Mouse (Mus musculus) CH12.LX (cell line): ENCODE results near the gene Tnfsf8. TPM values are rescaled to one million over a fixed set of nuclear protein-coding genes. Genes with fewer than 3 reads are reported as not detected.

Experiments used
- DNase-seq: peaks from one replicate; pipeline ENCODE4 v3.0.0-alpha.2; 2013; ENCODE audit errors: extremely low read depth
- H3K27ac ChIP-seq: 2 replicates; pipeline ENCODE4 v1.5.1; 2012; ENCODE audit warnings: low read depth, mild to moderate bottlenecking, control low read depth, moderate library complexity; ENCODE audit not compliant: insufficient read depth
- H3K27me3 ChIP-seq: replicated peaks from 2 replicates; pipeline ENCODE3; 2012; ENCODE audit warnings: inconsistent platforms
- H3K36me3 ChIP-seq, 2 experiments: replicated peaks in 1 of 2; 2 replicates each; pipeline versions ENCODE3 to v1.6.1; 2012; ENCODE audit warnings: inconsistent platforms in 1 of 2, low read length in 1 of 2, mild to moderate bottlenecking in 1 of 2, mixed read lengths in 1 of 2, moderate library complexity in 1 of 2; ENCODE audit not compliant: control insufficient read depth in 1 of 2, insufficient read depth in 1 of 2
- H3K4me1 ChIP-seq, 2 experiments: 2 replicates each; pipeline ENCODE4 v1.6.1; 2012; ENCODE audit warnings: inconsistent platforms in 1 of 2, moderate library complexity in 1 of 2; ENCODE audit not compliant: insufficient read depth in 2 of 2, control insufficient read depth in 1 of 2
- H3K4me2 ChIP-seq: 2 replicates; pipeline ENCODE4 v1.6.1; 2012; ENCODE audit warnings: low read depth, mild to moderate bottlenecking, control low read depth; ENCODE audit not compliant: poor library complexity, insufficient read depth, severe bottlenecking
- H3K4me3 ChIP-seq, 3 experiments: fragments of 150-350 bp in 1 of 3; sonication (generic) in 1 of 3; replicated peaks in 1 of 3; 2 replicates each; pipeline versions ENCODE3 to v1.5.1; 2011 to 2012; ENCODE audit warnings: low read depth in 2 of 3, low read length in 2 of 3, mild to moderate bottlenecking in 2 of 3, moderate library complexity in 2 of 3, control low read depth in 1 of 3, improper control_type of control experiment in 1 of 3, inconsistent platforms in 1 of 3, mixed read lengths in 1 of 3; ENCODE audit not compliant: poor library complexity in 1 of 3
- H3K79me2 ChIP-seq: replicated peaks from 2 replicates; pipeline ENCODE4 v1.6.1; 2012; ENCODE audit warnings: mild to moderate bottlenecking, moderate library complexity; ENCODE audit not compliant: control insufficient read depth, poor library complexity, insufficient read depth, severe bottlenecking; ENCODE audit errors: extremely low read depth
- H3K9ac ChIP-seq: 2 replicates; pipeline ENCODE4 v1.6.1; 2012; ENCODE audit warnings: low read depth, mild to moderate bottlenecking, control low read depth, moderate library complexity; ENCODE audit not compliant: insufficient read depth
- H3K9me3 ChIP-seq: replicated peaks from 2 replicates; pipeline ENCODE3; 2012; ENCODE audit warnings: low read length, inconsistent platforms, mixed read lengths
- BHLHE40 ChIP-seq: IDR thresholded peaks from 2 replicates; pipeline ENCODE4 v1.6.1; 2011; ENCODE audit warnings: mild to moderate bottlenecking, low read depth, low read length, improper control_type of control experiment
- CHD1 ChIP-seq: IDR thresholded peaks from 2 replicates; pipeline ENCODE4 v1.6.1; 2012; ENCODE audit warnings: low read depth, low read length, improper control_type of control experiment, inconsistent platforms
- CHD2 ChIP-seq: IDR thresholded peaks from 2 replicates; pipeline ENCODE4 v1.6.1; 2011; ENCODE audit warnings: low read length, improper control_type of control experiment
- CTCF ChIP-seq, 2 experiments: IDR thresholded peaks in 1 of 2; conservative IDR thresholded peaks in 1 of 2; 2 replicates each; pipeline ENCODE4 v1.5.1; 2011 to 2012; ENCODE audit warnings: low read depth in 2 of 2, low read length in 2 of 2, improper control_type of control experiment in 1 of 2, inconsistent platforms in 1 of 2, mild to moderate bottlenecking in 1 of 2, moderate library complexity in 1 of 2
- E2F4 ChIP-seq: IDR thresholded peaks from 2 replicates; pipeline ENCODE4 v1.6.1; 2011; ENCODE audit warnings: low read depth, low read length, improper control_type of control experiment; ENCODE audit not compliant: insufficient replicate concordance
- ELF1 ChIP-seq: IDR thresholded peaks from 2 replicates; pipeline ENCODE4 v1.6.1; 2014; ENCODE audit warnings: low read depth, mild to moderate bottlenecking, inconsistent platforms, low read length, improper control_type of control experiment
- ETS1 ChIP-seq: conservative IDR thresholded peaks from 2 replicates; pipeline ENCODE4 v1.6.1; 2012; ENCODE audit warnings: low read depth, mild to moderate bottlenecking, inconsistent platforms, low read length, improper control_type of control experiment, moderate library complexity
- GABPA ChIP-seq: IDR thresholded peaks from 2 replicates; pipeline ENCODE4 v1.6.1; 2012; ENCODE audit warnings: low read depth, low read length, improper control_type of control experiment, inconsistent platforms; ENCODE audit not compliant: insufficient replicate concordance
- HCFC1 ChIP-seq: IDR thresholded peaks from 2 replicates; pipeline ENCODE4 v1.6.1; 2012; ENCODE audit warnings: low read depth, mild to moderate bottlenecking, inconsistent platforms, low read length, improper control_type of control experiment
- JUN ChIP-seq: IDR thresholded peaks from 2 replicates; pipeline ENCODE4 v1.6.1; 2011; ENCODE audit warnings: low read depth, mild to moderate bottlenecking, low read length, improper control_type of control experiment, moderate library complexity; ENCODE audit not compliant: insufficient read depth
- JUND ChIP-seq: conservative IDR thresholded peaks from 2 replicates; pipeline ENCODE4 v1.6.1; 2011; ENCODE audit warnings: low read depth, low read length, improper control_type of control experiment
- KAT2A ChIP-seq: IDR thresholded peaks from 2 replicates; pipeline ENCODE4 v1.6.1; 2012; ENCODE audit warnings: low read length, improper control_type of control experiment, inconsistent platforms; ENCODE audit not compliant: insufficient replicate concordance
- MAFK ChIP-seq: IDR thresholded peaks from 2 replicates; pipeline ENCODE4 v1.6.1; 2011; ENCODE audit warnings: low read length, improper control_type of control experiment; ENCODE audit not compliant: insufficient replicate concordance
- MAX ChIP-seq: IDR thresholded peaks from 2 replicates; pipeline ENCODE4 v1.6.1; 2011; ENCODE audit warnings: low read length, improper control_type of control experiment
- MAZ ChIP-seq: IDR thresholded peaks from 2 replicates; pipeline ENCODE4 v1.6.1; 2012; ENCODE audit warnings: low read depth, mild to moderate bottlenecking, inconsistent platforms, low read length, improper control_type of control experiment, moderate library complexity
- MEF2A ChIP-seq: IDR thresholded peaks from 2 replicates; pipeline ENCODE4 v1.6.1; 2014; ENCODE audit warnings: low read depth, mild to moderate bottlenecking, inconsistent platforms, low read length, improper control_type of control experiment, borderline replicate concordance
- MXI1 ChIP-seq: IDR thresholded peaks from 2 replicates; pipeline ENCODE4 v1.6.1; 2011; ENCODE audit warnings: mild to moderate bottlenecking, low read depth, low read length, improper control_type of control experiment
- MYC ChIP-seq: IDR thresholded peaks from 2 replicates; pipeline ENCODE4 v1.6.1; 2011; ENCODE audit warnings: low read depth, mild to moderate bottlenecking, improper control_type of control experiment, low read length
- RCOR1 ChIP-seq: conservative IDR thresholded peaks from 2 replicates; pipeline ENCODE4 v1.6.1; 2012; ENCODE audit warnings: low read depth, mild to moderate bottlenecking, inconsistent platforms, low read length, improper control_type of control experiment
- SMC3 ChIP-seq: IDR thresholded peaks from 2 replicates; pipeline ENCODE4 v1.6.1; 2011; ENCODE audit warnings: low read depth, low read length, improper control_type of control experiment
- TBP ChIP-seq: conservative IDR thresholded peaks from 2 replicates; pipeline ENCODE4 v1.6.1; 2011; ENCODE audit warnings: low read depth, low read length, improper control_type of control experiment
- TCF12 ChIP-seq: IDR thresholded peaks from 2 replicates; pipeline ENCODE4 v1.6.1; 2014; ENCODE audit warnings: low read depth, mild to moderate bottlenecking, inconsistent platforms, low read length, improper control_type of control experiment
- UBTF ChIP-seq: IDR thresholded peaks from 2 replicates; pipeline ENCODE4 v1.6.1; 2012; ENCODE audit warnings: low read depth, mild to moderate bottlenecking, inconsistent platforms, low read length, improper control_type of control experiment, moderate library complexity
- USF2 ChIP-seq: conservative IDR thresholded peaks from 2 replicates; pipeline ENCODE4 v1.6.1; 2011; ENCODE audit warnings: low read depth, low read length, improper control_type of control experiment
- ZC3H11A ChIP-seq: IDR thresholded peaks from 2 replicates; pipeline ENCODE4 v1.6.1; 2012; ENCODE audit warnings: low read depth, mild to moderate bottlenecking, inconsistent platforms, low read length, improper control_type of control experiment
- ZKSCAN1 ChIP-seq: IDR thresholded peaks from 2 replicates; pipeline ENCODE4 v1.6.1; 2012; ENCODE audit warnings: low read depth, inconsistent platforms, low read length, improper control_type of control experiment, borderline replicate concordance
- ZMIZ1 ChIP-seq: IDR thresholded peaks from 2 replicates; pipeline ENCODE4 v1.6.1; 2012; ENCODE audit warnings: low read depth, mild to moderate bottlenecking, inconsistent platforms, low read length, improper control_type of control experiment
- ZNF384 ChIP-seq: IDR thresholded peaks from 2 replicates; pipeline ENCODE4 v1.6.1; 2012; ENCODE audit warnings: low read depth, low read length, improper control_type of control experiment, inconsistent platforms
- dilution Hi-C: fragments of 300-500 bp; cut with MboI; formaldehyde crosslinking; loops from 2 replicates; pipeline ENCODE4 v1.14.3; 2020; ENCODE audit warnings: low sequenced_read_pairs; ENCODE audit not compliant: extremely low pct_unique_long_range_greater_than_20kb, extremely low pct_ligation_motif_present
- in situ Hi-C: fragments of 300-500 bp; cut with MboI; formaldehyde crosslinking; loops from 3 replicates; pipeline ENCODE4 v1.14.3; 2019; ENCODE audit warnings: low sequenced_read_pairs, low pct_ligation_motif_present, low pct_unique_long_range_greater_than_20kb, mixed read lengths
- polyA plus RNA-seq: library from polyadenylated mRNA; unstranded; fragments of >175 nt; gene quantifications from 2 replicates; pipeline ENCODE4 v1.2.1, GENCODE M21; 2012; ENCODE audit warnings: low read depth; ENCODE audit not compliant: insufficient read length
- total RNA-seq, 2 experiments: library from RNA; depleted of rRNA; stranded (reverse); fragments of 300-350 nt in 1 of 2; fragments of >200 nt in 1 of 2; gene quantifications; 2 replicates each; pipeline ENCODE4 v1.2.3; 2012 to 2014

Gene Tnfsf8
- total and polyA plus RNA-seq, 3 experiments = 19.4 to 67.9 (median 22.8) TPM

DNA sequence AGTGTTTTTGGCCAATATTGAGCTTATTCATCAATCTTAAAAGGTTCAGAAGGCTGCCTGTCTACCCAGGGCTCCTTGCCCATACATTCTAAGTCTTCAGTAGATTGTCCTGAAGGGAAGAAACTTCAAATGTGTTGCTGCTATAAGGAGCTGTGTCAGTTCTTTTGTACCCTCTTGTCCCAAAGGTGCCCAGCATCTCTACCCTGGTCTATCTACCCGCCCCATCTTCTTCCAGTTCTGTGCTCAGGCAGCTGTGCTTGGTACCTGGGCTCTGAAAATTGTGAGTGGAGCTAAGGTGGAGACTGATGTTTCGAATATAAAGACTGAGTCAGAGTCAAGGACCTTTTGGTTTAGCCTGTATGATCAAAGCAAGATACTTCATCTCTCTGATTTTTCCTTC lies 11.1 kb downstream of the Tnfsf8 start:
- in situ Hi-C loops (no loop called here), dilution Hi-C loops (no loop called here)
- H3K9me3 ChIP-seq = no peaks in the 10 kb centered on the region
- TF ChIP-seq E2F4 (no peak), SMC3 (no peak), MXI1 (no peak), ZNF384 (no peak), USF2 (no peak), ZC3H11A (no peak), MAX (no peak), JUN (no peak), CHD2 (no peak), MEF2A (no peak), UBTF (no peak)
- no peaks in the 10 kb centered on the region for H3K27me3 ChIP-seq
- no peak overlapping the region for H3K27ac ChIP-seq
- H3K4me1 ChIP-seq = peaks cover 46 to 97% of the 10 kb centered on the region in 2 experiments
- no peak overlapping the region for H3K4me2 ChIP-seq
- peaks cover 63 to 84% of the 10 kb centered on the region in 2 experiments for H3K36me3 ChIP-seq
- no peak overlapping the region for H3K4me3 ChIP-seq
- H3K9ac ChIP-seq = no peak overlapping the region
- H3K79me2 ChIP-seq = peaks cover 79% of the 10 kb centered on the region
- DNase-seq = no peak

DNA sequence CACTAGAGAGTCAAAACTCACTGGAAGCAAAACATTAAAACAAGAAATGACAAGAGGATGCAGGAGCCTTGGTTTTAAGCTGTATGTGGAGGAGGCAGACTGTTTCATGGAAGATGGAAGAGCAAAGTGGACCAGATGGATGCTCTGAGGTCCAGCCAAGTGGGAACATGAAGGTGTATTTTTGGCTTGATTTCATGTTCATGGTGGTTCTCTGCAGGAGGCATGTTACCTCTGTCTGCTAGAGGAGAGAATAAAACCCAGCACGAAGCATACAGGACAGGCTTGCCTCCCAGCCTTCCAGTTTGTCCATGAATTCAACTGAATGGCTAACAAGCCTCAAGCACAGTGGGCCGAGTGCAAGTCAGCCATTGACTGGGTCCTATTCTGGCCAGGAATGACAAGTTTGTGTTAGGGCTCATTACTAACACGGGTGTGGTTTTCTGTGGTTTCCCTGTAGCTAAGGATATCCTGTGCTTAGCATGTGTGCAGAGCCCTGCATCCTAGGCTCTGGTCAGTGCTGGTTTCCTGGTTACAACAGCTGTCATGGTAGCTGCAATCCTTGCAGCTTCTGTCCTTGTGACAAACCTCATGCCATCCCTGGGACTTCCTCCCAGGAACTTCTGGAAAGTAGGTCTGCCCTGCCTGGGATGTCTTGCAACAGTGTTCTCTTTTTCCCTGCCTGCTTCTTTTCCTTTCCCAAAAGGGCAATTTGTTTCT lies 14.1 kb downstream of the Tnfsf8 start:
- in situ Hi-C loops (no loop called here), dilution Hi-C loops (no loop called here)
- TF ChIP-seq MAFK (no peak), ETS1 (peak; percentile 31; the same call in 1 of the 2 replicates), CHD1 (0 out of 2 replicates have a peak, but pooled peaks have one; percentile 12), HCFC1 (no peak), UBTF (no peak), ZMIZ1 (no peak), SMC3 (no peak), RCOR1 (no peak), TBP (no peak), JUND (no peak), TCF12 (0 out of 2 replicates have a peak, but pooled peaks have one; percentile 32), ZKSCAN1 (no peak), KAT2A (no peak), MEF2A (peak; percentile 25; the same call in 1 of the 2 replicates), USF2 (no peak), MAZ (no peak), ZC3H11A (no peak), ELF1 (peak; percentile 36), CTCF (conservative IDR thresholded peaks at IDR 0.05 in 1 of 2, IDR thresholded peaks at IDR 0.05 in 1 of 2; ENCODE audit: low read depth in 2 of 2, low read length in 2 of 2) (no peak), MYC (no peak), BHLHE40 (peak; percentile 59), GABPA (no peak)

More for the DNA sequence above, 14.1 kb downstream of the Tnfsf8 start:
- Histone ChIP-seq H3K4me2 (no peak overlapping the region), H3K79me2 (peaks cover 58% of the 10 kb centered on the region), H3K27ac (peak overlapping the region; percentile 65), H3K36me3 (peaks cover 56 to 81% of the 10 kb centered on the region in 2 experiments), H3K9me3 (no peaks in the 10 kb centered on the region), H3K4me1 (peaks cover 47 to 94% of the 10 kb centered on the region in 2 experiments), H3K4me3 (no peak overlapping the region), H3K9ac (peak overlapping the region; percentile 5; the same call in 1 of the 2 replicates), H3K27me3 (no peaks in the 10 kb centered on the region)
- no peak for DNase-seq
